Mouse (Mus musculus): ENCODE measurements around the gene Btnl10. TPM values are rescaled to one million over a fixed set of nuclear protein-coding genes. Genes with fewer than 3 reads are reported as not detected.

The Btnl10 gene
- 0.63 and 1.7 TPM in 2 replicates for total RNA-seq (2023)

DNA sequence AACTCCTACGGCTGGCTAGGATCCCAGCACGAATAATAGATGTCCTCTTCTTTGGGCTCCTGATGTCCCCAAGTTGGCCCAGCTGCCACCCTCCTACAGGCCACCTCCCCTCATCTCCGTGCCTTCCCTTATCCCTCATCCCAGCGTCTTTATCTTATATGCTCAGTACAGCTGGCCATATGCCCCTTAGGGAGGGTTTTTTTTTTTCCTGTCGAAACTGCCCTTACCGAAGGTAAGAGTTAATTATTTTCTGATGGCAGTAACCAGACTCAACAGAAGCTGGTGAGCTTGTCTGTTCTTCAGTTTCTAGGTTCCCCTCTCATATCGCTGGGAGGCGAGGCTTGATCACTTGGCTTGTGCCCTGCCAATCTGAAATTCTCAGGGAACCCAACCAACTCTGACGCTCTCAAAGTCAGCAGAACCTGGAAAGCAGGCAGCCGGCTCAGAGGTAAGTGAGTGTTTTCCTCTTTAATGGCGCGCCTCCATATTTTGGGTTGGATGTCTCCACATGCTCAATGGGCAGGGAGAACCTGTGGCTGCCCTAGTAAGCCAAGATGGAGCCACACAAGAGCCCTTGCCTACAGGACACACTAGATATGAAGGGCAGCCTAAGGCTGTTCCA is at the start of gene Btnl10:
Gene Btnl10, plus strand, starts transcription at position 164 of the 622 bp plus-strand sequence.

DNA sequence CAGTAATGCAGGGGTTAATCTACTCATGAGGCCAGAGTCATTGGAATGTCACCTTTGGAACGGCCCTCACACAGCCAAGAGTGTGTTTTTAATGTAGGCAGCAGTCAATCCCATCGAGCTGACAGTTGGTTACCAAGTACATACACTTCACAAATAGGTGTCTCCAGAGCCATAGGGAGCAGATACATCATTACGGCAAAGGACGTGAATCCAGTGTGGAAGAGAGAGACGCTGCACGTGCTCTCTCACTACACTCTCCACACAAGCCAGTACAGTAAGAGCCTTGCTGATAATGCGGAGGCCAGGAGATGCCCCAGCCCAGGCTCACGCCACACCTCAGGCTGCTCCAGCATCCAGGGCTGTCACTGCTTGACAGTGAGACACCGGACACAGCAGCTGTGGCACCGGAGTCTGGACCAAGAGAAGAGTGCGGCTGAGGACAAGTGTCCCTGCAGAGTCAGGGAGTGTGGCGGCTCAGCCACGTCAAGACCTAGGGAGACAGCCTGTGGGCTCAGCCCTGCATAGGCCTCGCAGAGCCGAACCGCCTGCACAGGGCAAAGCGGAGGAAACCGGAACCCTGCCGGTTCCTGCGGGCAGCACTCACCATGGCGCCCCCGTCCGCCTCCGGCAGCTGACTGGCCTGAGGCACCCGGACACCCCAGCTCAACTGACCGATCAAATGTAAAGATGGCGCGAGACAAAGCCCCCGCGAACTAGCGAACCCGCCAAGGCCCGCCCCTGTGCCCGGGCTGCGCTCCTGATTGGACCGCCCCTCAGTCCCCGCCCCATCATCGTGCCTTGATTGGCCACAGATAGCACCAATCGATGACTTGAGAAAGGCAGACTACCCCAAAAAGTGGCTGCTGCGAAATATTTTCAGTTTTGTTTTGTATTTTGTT is 13.9 kb upstream of the Btnl10 start, which contains the start of gene Zfp39:
Gene Zfp39, minus strand, starts transcription at position 715 of the 899 bp plus-strand sequence.

DNA sequence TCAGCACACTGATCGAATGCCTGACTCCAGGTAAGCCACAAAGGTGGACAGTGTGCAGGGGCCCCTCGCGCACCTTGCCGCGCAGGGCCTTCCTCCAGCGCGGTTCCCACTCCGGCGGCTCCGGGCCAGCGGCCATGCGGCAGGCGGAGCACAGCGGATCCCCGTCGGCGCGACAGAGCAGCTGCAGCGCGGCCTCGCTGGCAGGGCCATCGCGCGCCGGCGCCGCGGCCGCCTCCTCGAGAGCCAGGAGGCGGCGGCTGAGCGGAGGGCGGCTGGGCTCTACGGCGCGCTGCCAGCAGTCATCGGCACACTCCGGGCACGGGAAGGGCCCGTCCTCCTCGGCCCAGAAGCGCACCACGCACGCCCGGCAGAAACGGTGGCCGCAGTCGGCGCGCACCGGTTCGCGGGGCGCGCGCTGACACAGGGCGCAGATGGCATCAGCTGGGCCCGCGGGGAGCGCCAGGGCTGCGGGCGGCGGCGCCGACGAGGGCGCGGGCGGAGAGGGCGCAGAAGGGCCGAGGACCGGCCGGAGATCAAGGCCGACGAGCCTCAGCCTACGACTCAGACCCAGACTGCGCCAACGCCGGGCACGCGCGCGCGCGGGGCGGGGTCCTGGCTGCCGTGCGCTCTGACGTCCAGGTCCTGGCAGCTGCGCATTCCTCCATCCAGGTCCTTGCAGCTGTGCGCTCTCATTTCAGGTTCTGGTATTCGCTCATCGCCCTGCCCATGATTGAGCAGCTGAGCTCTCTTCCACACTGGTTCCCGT is 20.8 kb downstream of the Btnl10 start, which contains the start of gene Rnf187:
Gene Rnf187, minus strand, starts transcription at position 595 of the 766 bp plus-strand sequence.

DNA sequence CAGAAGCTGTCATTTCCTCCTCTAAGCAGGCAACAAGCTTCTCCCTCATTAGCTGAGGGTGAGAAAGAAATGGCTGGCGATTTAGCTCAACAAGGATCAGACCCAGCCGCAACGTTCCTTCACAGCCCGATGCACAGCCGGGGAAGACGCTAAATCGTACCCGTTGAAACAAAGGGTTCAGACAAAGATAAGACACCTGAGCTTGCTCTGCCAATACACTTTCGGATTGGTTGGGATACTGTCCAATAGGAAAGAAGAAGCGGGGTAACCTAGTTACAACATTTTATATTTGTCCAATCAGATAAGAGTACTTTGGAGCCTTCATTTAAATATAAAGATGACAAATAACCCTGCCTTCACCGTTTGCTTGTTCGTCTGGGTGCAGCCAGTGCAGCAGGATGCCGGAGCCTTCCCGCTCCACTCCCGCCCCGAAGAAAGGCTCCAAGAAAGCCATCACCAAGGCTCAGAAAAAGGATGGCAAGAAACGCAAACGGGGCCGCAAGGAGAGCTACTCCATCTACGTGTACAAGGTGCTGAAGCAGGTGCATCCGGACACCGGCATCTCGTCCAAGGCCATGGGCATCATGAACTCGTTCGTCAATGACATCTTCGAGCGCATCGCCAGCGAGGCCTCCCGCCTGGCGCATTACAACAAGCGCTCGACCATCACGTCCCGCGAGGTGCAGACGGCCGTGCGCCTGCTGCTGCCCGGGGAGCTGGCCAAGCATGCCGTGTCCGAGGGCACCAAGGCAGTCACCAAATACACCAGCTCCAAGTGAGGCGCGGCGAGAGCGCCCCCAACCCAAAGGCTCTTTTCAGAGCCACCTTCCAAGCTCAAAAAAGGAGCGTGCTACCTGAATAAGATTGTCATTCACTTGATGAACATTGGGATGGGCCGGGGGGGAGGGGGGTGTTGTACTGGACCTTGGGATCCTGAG is 31.1 kb downstream of the Btnl10 start, which contains the start of gene Hist3h2ba:
Gene Hist3h2ba, plus strand, starts transcription at position 379 of the 938 bp plus-strand sequence.

DNA sequence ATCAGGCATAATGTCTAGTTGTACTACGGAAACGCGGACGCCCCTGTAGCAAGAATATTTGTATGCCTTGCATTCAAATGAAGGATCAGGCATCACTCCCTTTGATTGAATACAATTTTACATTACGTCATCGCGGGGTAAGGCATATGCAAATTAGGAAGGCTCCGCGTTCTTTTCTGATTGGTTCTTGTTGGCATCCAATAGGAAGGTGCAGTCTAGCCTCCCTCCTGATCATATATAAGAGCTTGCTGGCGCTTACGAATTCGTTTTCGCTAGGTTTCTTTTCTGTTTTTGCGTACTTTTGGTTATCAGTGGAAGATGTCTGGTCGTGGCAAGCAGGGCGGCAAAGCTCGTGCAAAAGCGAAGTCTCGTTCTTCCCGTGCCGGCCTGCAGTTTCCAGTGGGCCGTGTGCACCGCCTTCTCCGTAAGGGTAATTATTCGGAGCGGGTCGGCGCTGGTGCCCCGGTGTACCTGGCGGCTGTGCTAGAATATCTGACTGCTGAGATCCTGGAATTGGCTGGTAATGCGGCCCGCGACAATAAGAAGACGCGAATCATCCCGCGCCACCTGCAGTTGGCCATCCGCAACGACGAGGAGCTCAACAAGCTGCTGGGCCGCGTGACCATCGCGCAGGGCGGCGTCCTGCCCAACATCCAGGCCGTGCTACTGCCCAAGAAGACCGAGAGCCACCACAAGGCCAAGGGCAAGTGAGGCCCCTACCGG is 36.9 kb downstream of the Btnl10 start, which contains the start of the genes Hist3h2a and Trim17:
Gene Hist3h2a, plus strand, starts transcription at position 266 of the 723 bp plus-strand sequence.
Gene Trim17, plus strand, starts transcription at position 266 of the 723 bp plus-strand sequence.

Other genes with a start within 250 kb of the Btnl10 start
- gene Olfr320, start 236.8 kb upstream of the Btnl10 start, total RNA-seq (2023) = not detected in 2 replicates
- not detected in 2 replicates for gene Olfr319, start 218.7 kb upstream of the Btnl10 start, total RNA-seq (2023)
- 0.13 and 0.25 TPM in 2 replicates for gene Olfr318, start 193.9 kb upstream of the Btnl10 start, total RNA-seq (2023)
- gene Olfr317, start 178.7 kb upstream of the Btnl10 start, total RNA-seq (2023) = not detected in 2 replicates
- not detected in 2 replicates for gene Olfr316, start 165.2 kb upstream of the Btnl10 start, total RNA-seq (2023)
- gene Olfr315, start 144.7 kb upstream of the Btnl10 start, total RNA-seq (2023) = not detected in 2 replicates
- not detected in 2 replicates for gene Olfr314, start 135.0 kb upstream of the Btnl10 start, total RNA-seq (2023)
- gene Fam183b, start 115.9 kb upstream of the Btnl10 start, total RNA-seq (2023) = not detected in 2 replicates
- gene Olfr313, start 102.9 kb upstream of the Btnl10 start, total RNA-seq (2023) = not detected in 2 replicates
- not detected in 2 replicates for gene Olfr312, start 88.7 kb upstream of the Btnl10 start, total RNA-seq (2023)
- gene Olfr311, start 78.7 kb upstream of the Btnl10 start, total RNA-seq (2023) = not detected in 2 replicates
- gene Gm12258, start 70.8 kb upstream of the Btnl10 start, total RNA-seq (2023) = 0.52 and 1.7 TPM in 2 replicates
- gene 2810021J22Rik, start 50.7 kb upstream of the Btnl10 start, total RNA-seq (2023) = 3.0 and 3.5 TPM in 2 replicates
- 3.9 and 4.2 TPM in 2 replicates for gene Zfp39, start 13.7 kb upstream of the Btnl10 start, total RNA-seq (2023)
- 35.2 and 45.4 TPM in 2 replicates for gene Rnf187, start 21.0 kb downstream of the Btnl10 start, total RNA-seq (2023)
- gene Hist3h2ba, start 31.0 kb downstream of the Btnl10 start, total RNA-seq (2023) = 6.9 and 10.3 TPM in 2 replicates
- 26.3 and 37.6 TPM in 2 replicates for gene Hist3h2a, start 36.8 kb downstream of the Btnl10 start, total RNA-seq (2023)
- 0.14 TPM in 1 of 2 replicates, not detected in the other for gene Trim17, start 36.8 kb downstream of the Btnl10 start, total RNA-seq (2023)
- gene Trim11, start 60.2 kb downstream of the Btnl10 start, total RNA-seq (2023) = 56.4 and 85.0 TPM in 2 replicates
- not detected in 2 replicates for gene Obscn, start 218.5 kb downstream of the Btnl10 start, total RNA-seq (2023)
- 2.1 and 4.1 TPM in 2 replicates for gene Iba57, start 245.8 kb downstream of the Btnl10 start, total RNA-seq (2023)